Mouse (Mus musculus) hindbrain, postnatal 0 days (tissue): ENCODE results near the gene Nr2e3. TPM values are rescaled to one million over a fixed set of nuclear protein-coding genes. Genes with fewer than 3 reads are reported as not detected.
"Not testable (repeated sequence)": the region's sequence is repeated elsewhere in the genome, so short reads cannot be mapped to it uniquely, and the experiment has no call there.

ENCODE experiments used
- ATAC-seq: fragments of 200-750 bp; cut with Nextera tagmentation; 2 replicates; pipeline ENCODE4 v1.8.0; 2017; ENCODE audit warnings: mild to moderate bottlenecking, moderate TSS enrichment, moderate library complexity
- DNase-seq: peaks from one replicate; pipeline ENCODE4 v3.0.0-alpha.2; 2015; ENCODE audit warnings: low spot score
- H3K27ac ChIP-seq: fragments of 300-500 bp; sonication (generic); 2 replicates; pipeline ENCODE4 v1.5.1; 2014; ENCODE audit warnings: mild to moderate bottlenecking
- H3K27me3 ChIP-seq: fragments of 300-500 bp; sonication (generic); 2 replicates; pipeline ENCODE4 v1.6.1; 2014; ENCODE audit warnings: low read length, mixed read lengths; ENCODE audit not compliant: insufficient read depth
- H3K36me3 ChIP-seq: fragments of 300-500 bp; sonication (generic); 2 replicates; pipeline ENCODE4 v1.6.1; 2014; ENCODE audit warnings: low read length, mixed read lengths; ENCODE audit not compliant: insufficient read depth
- H3K4me1 ChIP-seq: fragments of 300-500 bp; sonication (generic); 2 replicates; pipeline ENCODE4 v1.6.1; 2014; ENCODE audit warnings: antibody characterized with exemption, low read length, mixed read lengths; ENCODE audit not compliant: insufficient read depth
- H3K4me2 ChIP-seq: fragments of 300-500 bp; sonication (generic); 2 replicates; pipeline ENCODE4 v1.6.1; 2014; ENCODE audit warnings: low read depth, mild to moderate bottlenecking, low read length, moderate library complexity, mixed read lengths
- H3K4me3 ChIP-seq: fragments of 300-500 bp; sonication (generic); 2 replicates; pipeline ENCODE4 v1.5.1; 2014; ENCODE audit warnings: low read length
- H3K9ac ChIP-seq: fragments of 300-500 bp; sonication (generic); replicated peaks from 2 replicates; pipeline ENCODE4 v1.6.1; 2014; ENCODE audit warnings: mild to moderate bottlenecking, low read length, moderate library complexity, mixed read lengths
- H3K9me3 ChIP-seq: fragments of 300-500 bp; sonication (generic); 2 replicates; pipeline ENCODE4 v1.6.1; 2016; ENCODE audit warnings: low read length, mixed read lengths
- CTCF ChIP-seq: IDR thresholded peaks from 2 replicates; pipeline ENCODE4 v1.5.1; 2016; ENCODE audit warnings: antibody characterized with exemption, control low read depth, low read depth
- WGBS: fragments of 180-500 bp; shearing (Covaris S2); extraction: QIAGEN DNeasy Blood & Tissue Kit; methylation state at CpG from one replicate; pipeline ENCODE4 v1.1.7; 2014; 5-methylcytosine and 5-hydroxymethylcytosine counted together
- polyA plus RNA-seq: library from polyadenylated mRNA; unstranded; fragments of >200 nt; fragmentation: Nextera tagmentation; extraction: Ambion mirVana; gene quantifications from 2 replicates; pipeline ENCODE4 v1.2.1, GENCODE M21; 2015
- total RNA-seq: library from RNA; depleted of rRNA; stranded (reverse); fragments of >200 nt; gene quantifications from 2 replicates; pipeline ENCODE4 v1.2.3, GENCODE M21; 2014

Gene Nr2e3
- total and polyA plus RNA-seq, 2 experiments from 2014 or later, result not detected

- Histone ChIP-seq H3K9me3 (no peaks in the 10 kb centered on the region), H3K36me3 (no peaks in the 10 kb centered on the region), H3K4me3 (no peak overlapping the region), H3K9ac (no peak overlapping the region), H3K4me2 (no peak overlapping the region), H3K27me3 (no peaks in the 10 kb centered on the region), H3K4me1 (no peaks in the 10 kb centered on the region), H3K27ac (no peak overlapping the region)
- DNase-seq, result no peak
- WGBS, result 84% methylated on average over 3 of the region's 3 CpGs
- TF ChIP-seq CTCF, result no peak
- no peak for ATAC-seq
These were observed 15.2 kb downstream of the Nr2e3 start for GRCm38 (mm10) chr9:59945241-59945640.

DNA sequence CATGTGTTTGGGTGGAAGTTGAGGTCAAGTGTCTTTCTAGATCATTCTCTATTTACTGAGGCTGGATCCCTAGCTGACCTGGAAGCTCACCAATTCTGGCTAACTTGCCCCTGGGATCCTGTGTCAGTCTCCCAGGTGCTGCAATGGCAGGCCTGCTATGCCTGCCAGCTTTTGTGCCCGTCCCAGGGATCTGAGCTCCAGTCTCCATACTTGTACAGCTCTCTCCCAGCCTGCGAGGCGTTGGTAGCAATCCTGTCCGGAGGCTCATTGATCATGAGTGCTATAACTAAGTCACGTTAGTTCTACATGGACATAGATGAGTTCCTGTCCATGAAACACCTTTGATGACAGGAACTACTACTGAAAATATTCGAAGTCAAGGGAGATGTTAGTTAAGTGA lies 16.6 kb downstream of the Nr2e3 start:
- 90% methylated on average over 6 of the region's 6 CpGs for WGBS
- Histone ChIP-seq H3K27ac (no peak overlapping the region), H3K4me2 (no peak overlapping the region), H3K27me3 (no peaks in the 10 kb centered on the region), H3K4me3 (no peak overlapping the region), H3K4me1 (no peaks in the 10 kb centered on the region), H3K9me3 (no peaks in the 10 kb centered on the region), H3K9ac (no peak overlapping the region), H3K36me3 (no peaks in the 10 kb centered on the region)
- DNase-seq (no peak), ATAC-seq (no peak)
- TF ChIP-seq CTCF, result no peak

GRCm38 (mm10) chr9:59942501-59943085 lies 17.9 kb downstream of the Nr2e3 start:
- DNase-seq (no peak), ATAC-seq (no peak)
- Histone ChIP-seq H3K4me3 (no peak overlapping the region), H3K4me1 (no peaks in the 10 kb centered on the region), H3K36me3 (no peaks in the 10 kb centered on the region), H3K9ac (no peak overlapping the region), H3K4me2 (no peak overlapping the region), H3K9me3 (no peaks in the 10 kb centered on the region), H3K27me3 (no peaks in the 10 kb centered on the region), H3K27ac (no peak overlapping the region)
- 42% methylated on average over 5 of the region's 5 CpGs for WGBS
- no peak for TF ChIP-seq CTCF

- no peaks in the 10 kb centered on the region for H3K36me3 ChIP-seq
- WGBS, result 74% methylated on average over 9 of the region's 9 CpGs
These were observed 18.5 kb downstream of the Nr2e3 start for GRCm38 (mm10) chr9:59941885-59942350.

DNA sequence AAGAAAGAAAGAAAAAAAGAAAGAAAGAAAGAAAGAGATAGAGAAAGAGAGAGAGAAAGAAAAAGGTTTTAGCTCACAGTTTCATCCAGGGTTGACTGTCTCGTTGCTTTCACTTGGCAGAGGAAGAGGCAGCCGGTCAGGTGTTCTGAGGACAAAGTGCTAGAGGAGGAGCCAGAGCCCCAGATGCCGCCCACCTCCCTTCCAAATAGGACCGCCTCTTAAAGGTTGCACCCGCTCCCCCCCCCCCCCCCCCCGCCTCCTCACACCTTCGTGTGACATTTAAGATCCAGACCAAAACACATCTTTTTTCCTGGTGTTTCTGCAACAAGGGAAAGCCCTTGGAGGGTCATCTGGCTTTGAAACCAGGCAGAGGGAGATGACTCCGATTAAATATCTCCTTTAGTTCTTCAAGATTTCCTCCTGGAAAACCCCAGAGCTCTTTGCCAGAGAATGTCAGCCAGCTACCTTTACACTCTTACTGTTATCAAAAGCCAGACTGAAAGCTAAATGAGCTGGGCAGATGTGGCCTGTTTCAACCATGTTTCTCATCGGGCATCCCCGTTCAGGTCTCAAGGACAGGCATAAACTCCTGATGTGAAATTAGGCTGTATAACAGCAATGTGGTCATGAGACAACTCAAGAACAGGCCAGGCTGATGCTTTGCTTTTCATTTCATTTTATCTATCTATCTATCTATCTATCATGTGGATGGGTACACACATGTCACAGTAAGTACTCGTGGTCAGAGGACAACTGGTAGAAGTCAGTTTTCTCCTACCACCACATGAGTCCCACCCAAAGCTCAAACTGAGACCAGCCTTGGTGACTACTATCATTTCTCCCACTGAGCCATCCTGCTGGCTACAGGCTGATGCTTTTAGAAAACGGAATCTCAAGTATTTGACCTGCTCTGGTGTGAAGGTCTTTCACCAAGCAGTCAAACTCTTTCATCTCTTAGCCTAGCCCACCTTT lies 19.3 kb downstream of the Nr2e3 start:
- 75% methylated on average over 12 of the region's 12 CpGs for WGBS

More at GRCm38 (mm10) chr9:59941885-59942350, 18.5 kb downstream of the Nr2e3 start:
- DNase-seq (no peak), ATAC-seq (no peak)
- Histone ChIP-seq H3K9ac (no peak overlapping the region), H3K4me2 (no peak overlapping the region), H3K27me3 (no peaks in the 10 kb centered on the region), H3K27ac (no peak overlapping the region), H3K4me3 (no peak overlapping the region), H3K4me1 (no peaks in the 10 kb centered on the region), H3K9me3 (no peaks in the 10 kb centered on the region)
- TF ChIP-seq CTCF, result no peak

GRCm38 (mm10) chr9:59939691-59940090 lies 20.8 kb downstream of the Nr2e3 start:
- H3K4me1 ChIP-seq, result no peaks in the 10 kb centered on the region
- no peak overlapping the region for H3K9ac ChIP-seq
- no peaks in the 10 kb centered on the region for H3K36me3 ChIP-seq
- H3K4me2 ChIP-seq, result no peak overlapping the region
- ATAC-seq (no peak), DNase-seq (no peak)
- WGBS, result 75% methylated on average over 2 of the region's 2 CpGs
- H3K27ac ChIP-seq, result no peak overlapping the region
- TF ChIP-seq CTCF, result no peak
- H3K9me3 ChIP-seq, result no peaks in the 10 kb centered on the region
- H3K4me3 ChIP-seq, result no peak overlapping the region
- no peaks in the 10 kb centered on the region for H3K27me3 ChIP-seq

More for the DNA sequence above, 19.3 kb downstream of the Nr2e3 start:
- Histone ChIP-seq H3K4me1 (no peaks in the 10 kb centered on the region), H3K27me3 (no peaks in the 10 kb centered on the region), H3K27ac (no peak overlapping the region), H3K36me3 (no peaks in the 10 kb centered on the region), H3K4me3 (no peak overlapping the region), H3K9ac (no peak overlapping the region), H3K4me2 (no peak overlapping the region), H3K9me3 (no peaks in the 10 kb centered on the region)
- ATAC-seq (no peak), DNase-seq (no peak)
- no peak for TF ChIP-seq CTCF

DNA sequence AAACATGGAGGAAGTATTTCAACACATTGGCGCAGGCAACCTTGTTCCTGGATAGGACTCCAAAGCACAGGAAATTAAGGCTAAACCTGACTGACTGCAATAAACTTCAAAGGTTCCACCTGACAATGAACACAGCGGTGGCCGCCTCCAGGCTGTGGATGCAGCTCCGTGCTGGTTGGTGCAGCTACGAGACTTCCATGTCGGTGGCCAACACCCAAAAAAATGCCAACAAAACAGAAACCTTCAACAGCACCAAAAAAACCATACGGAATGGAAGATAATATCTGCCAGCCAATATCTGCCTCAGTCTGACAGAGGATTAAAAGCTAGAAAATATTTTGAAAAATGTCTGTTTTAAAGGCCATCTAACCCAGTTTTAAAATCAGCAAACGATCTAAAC lies 21.9 kb downstream of the Nr2e3 start:
- Histone ChIP-seq H3K4me1 (no peaks in the 10 kb centered on the region), H3K36me3 (no peaks in the 10 kb centered on the region), H3K9me3 (no peaks in the 10 kb centered on the region), H3K27ac (no peak overlapping the region), H3K27me3 (no peaks in the 10 kb centered on the region), H3K9ac (no peak overlapping the region), H3K4me2 (no peak overlapping the region), H3K4me3 (no peak overlapping the region)
- no peak for TF ChIP-seq CTCF
- 86% methylated on average over 8 of the region's 8 CpGs for WGBS
- ATAC-seq (no peak), DNase-seq (no peak)

DNA sequence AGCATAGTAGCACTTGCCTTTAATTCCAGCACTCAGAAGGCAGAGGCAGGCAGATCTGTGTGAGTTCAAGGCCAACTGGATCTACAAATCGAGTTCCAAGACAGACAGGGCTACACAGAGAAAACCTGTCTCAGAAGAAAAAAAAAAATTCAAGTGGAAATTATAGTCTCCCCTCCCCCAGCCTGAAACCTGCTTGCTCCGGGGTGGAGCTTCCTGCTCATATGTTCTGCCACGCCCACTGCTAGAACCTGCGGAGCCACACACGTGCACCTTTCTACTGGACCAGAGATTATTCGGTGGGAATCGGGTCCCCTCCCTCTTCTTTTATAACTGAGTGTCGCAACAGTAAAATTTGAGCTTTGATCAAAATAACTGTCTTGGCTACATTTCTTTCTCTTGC lies 24.6 kb downstream of the Nr2e3 start:
- H3K9ac ChIP-seq, H3K27ac ChIP-seq, H3K4me3 ChIP-seq, H3K36me3 ChIP-seq, H3K27me3 ChIP-seq, ATAC-seq, DNase-seq, H3K4me2 ChIP-seq, H3K9me3 ChIP-seq, H3K4me1 ChIP-seq: not testable (repeated sequence)
- WGBS, result 80% methylated on average over 8 of the region's 8 CpGs
